29 mouse cellular contexts compared by ENCODE assay signal in genomic region chr10:24267520-24267919, GRCm38 (mm10). TPM values are rescaled to one million over a fixed set of nuclear protein-coding genes. Genes with fewer than 3 reads are reported as not detected.
DNase-seq lines count a peak whose midpoint lies in the region; ATAC-seq and TF ChIP-seq lines count a peak whose summit lies in the region.
"Had no signal": no experiment of that assay in that cellular context is flagged by ENCODE, and none has a peak within 500 bp of the region (broad histone marks: within the 10 kb centered on the region; RNA-seq: fewer than 3 reads in every experiment).

No protein-coding gene starts in this region.

- H3K9ac ChIP-seq in hindbrain, embryonic 13.5 days: no peak overlapping the region
- no peak overlapping the region for H3K9ac ChIP-seq in lung, embryonic 14.5 days
- H3K9ac ChIP-seq in liver, embryonic 11.5 days (ENCODE audit: low read depth, low read length): no peak overlapping the region
- H3K9ac ChIP-seq: embryonic facial prominence, embryonic 12.5 days; forebrain, embryonic 12.5 days; forebrain, embryonic 15.5 days; heart, embryonic 12.5 days; heart, embryonic 15.5 days; hindbrain, embryonic 12.5 days had no signal

- ATAC-seq in hindbrain, embryonic 13.5 days (ENCODE audit: low FRiP score): no peak
- ATAC-seq in lung, embryonic 14.5 days (ENCODE audit: insufficient read depth): no peak
- ATAC-seq in liver, embryonic 11.5 days (replicated peaks; ENCODE audit: low FRiP score): no peak
- ATAC-seq: CD4-positive, CD25-positive, alpha-beta regulatory T cell, adult 4 months; forebrain, embryonic 15.5 days; hindbrain, embryonic 16.5 days; inflammation-experienced regulatory T-cells, adult 6 months; intestine, embryonic 16.5 days had no signal

- H3K4me2 ChIP-seq in hindbrain, embryonic 13.5 days: no peak overlapping the region
- H3K4me2 ChIP-seq in lung, embryonic 14.5 days: no peak overlapping the region
- no peak overlapping the region for H3K4me2 ChIP-seq in liver, embryonic 11.5 days
- H3K4me2 ChIP-seq: embryonic facial prominence, embryonic 12.5 days; forebrain, embryonic 12.5 days; forebrain, embryonic 15.5 days; heart, embryonic 12.5 days; heart, embryonic 15.5 days; hindbrain, embryonic 12.5 days had no signal

- intact Hi-C loops in heart, postnatal 36 days (cut with DNase I): no loop called here

- H3K36me3 ChIP-seq in hindbrain, embryonic 10.5 days: 0 out of 2 replicates have a peak, but pooled peaks cover 3% of the 10 kb centered on the region
- H3K36me3 ChIP-seq in hindbrain, embryonic 13.5 days: no peaks in the 10 kb centered on the region
- no peaks in the 10 kb centered on the region for H3K36me3 ChIP-seq in lung, embryonic 14.5 days (ENCODE audit: insufficient read depth)
- H3K36me3 ChIP-seq in liver, embryonic 11.5 days (ENCODE audit: control insufficient read depth, insufficient read depth, low read length): no peaks in the 10 kb centered on the region
- H3K36me3 ChIP-seq: embryonic facial prominence, embryonic 12.5 days; forebrain, embryonic 12.5 days; forebrain, embryonic 15.5 days; heart, embryonic 12.5 days; heart, embryonic 15.5 days; hindbrain, embryonic 12.5 days had no signal

- H3K4me3 ChIP-seq in hindbrain, embryonic 10.5 days: no peak overlapping the region
- H3K4me3 ChIP-seq in hindbrain, embryonic 13.5 days: no peak overlapping the region
- H3K4me3 ChIP-seq in lung, embryonic 14.5 days (ENCODE audit: low read depth, low read length): no peak overlapping the region
- no peak overlapping the region for H3K4me3 ChIP-seq in liver, embryonic 11.5 days (ENCODE audit: low read depth, low read length)
- H3K4me3 ChIP-seq: embryonic facial prominence, embryonic 12.5 days; erythroblast, embryonic 14.5 days; forebrain, embryonic 12.5 days; forebrain, embryonic 15.5 days; heart, embryonic 12.5 days; heart, embryonic 15.5 days; hindbrain, embryonic 12.5 days had no signal

- 57% methylated on average over 2 of the region's 2 CpGs for WGBS in hindbrain, embryonic 10.5 days
- WGBS in hindbrain, embryonic 13.5 days: 59% methylated on average over 2 of the region's 2 CpGs
- 72% methylated on average over 2 of the region's 2 CpGs for WGBS in lung, embryonic 14.5 days
- 68% methylated on average over 2 of the region's 2 CpGs for WGBS in liver, embryonic 11.5 days

- H3K4me1 ChIP-seq in hindbrain, embryonic 10.5 days (replicated peaks): peaks cover 3% of the 10 kb centered on the region; the same call in 1 of the 2 replicates
- no peaks in the 10 kb centered on the region for H3K4me1 ChIP-seq in hindbrain, embryonic 13.5 days (replicated peaks)
- no peaks in the 10 kb centered on the region for H3K4me1 ChIP-seq in lung, embryonic 14.5 days (ENCODE audit: insufficient read depth)
- no peaks in the 10 kb centered on the region for H3K4me1 ChIP-seq in liver, embryonic 11.5 days (replicated peaks; ENCODE audit: control insufficient read depth, insufficient read depth, low read length)
- H3K4me1 ChIP-seq: forebrain, embryonic 12.5 days; forebrain, embryonic 15.5 days; heart, embryonic 12.5 days; heart, embryonic 15.5 days; hindbrain, embryonic 12.5 days had no signal

- no peak overlapping the region for H3K27ac ChIP-seq in hindbrain, embryonic 10.5 days
- no peak overlapping the region for H3K27ac ChIP-seq in hindbrain, embryonic 13.5 days
- H3K27ac ChIP-seq in lung, embryonic 14.5 days (ENCODE audit: low read depth): no peak overlapping the region
- no peak overlapping the region for H3K27ac ChIP-seq in liver, embryonic 11.5 days (ENCODE audit: low read depth, low read length)
- H3K27ac ChIP-seq: embryonic facial prominence, embryonic 12.5 days; forebrain, embryonic 12.5 days; forebrain, embryonic 15.5 days; heart, embryonic 15.5 days; hindbrain, embryonic 12.5 days had no signal

- DNase-seq in heart, adult 11 months: peak; percentile 64
- no peak for DNase-seq in heart, postnatal 36 days
- DNase-seq in hindbrain, embryonic 10.5 days (ENCODE audit: low spot score): peak; percentile 28
- DNase-seq in lung, embryonic 14.5 days: peak; percentile 59
- DNase-seq in lung, adult 18-20 months: no peak
- DNase-seq in embryo, embryonic 11 days: peak; percentile 27
- DNase-seq in liver, embryonic 11.5 days (ENCODE audit: low spot score): no peak
- DNase-seq: adrenal gland, adult 8-10 months; adrenal gland, postnatal 25 days; cerebellum, adult 11-12 months; cerebellum, adult 8-10 months; cerebellum, postnatal 10 days; cerebellum, postnatal 36 days; gastrocnemius, postnatal 25 days; kidney, adult 18-20 months had no signal

- TF ChIP-seq CTCF in lung, embryonic 14.5 days (IDR thresholded peaks at IDR 0.05; ENCODE audit: low read depth): no peak

- H3K27me3 ChIP-seq in hindbrain, embryonic 10.5 days (ENCODE audit: insufficient read depth, poor library complexity, severe bottlenecking): no peaks in the 10 kb centered on the region
- H3K27me3 ChIP-seq in hindbrain, embryonic 13.5 days: no peaks in the 10 kb centered on the region
- no peaks in the 10 kb centered on the region for H3K27me3 ChIP-seq in lung, embryonic 14.5 days (ENCODE audit: insufficient read depth, low read length)
- no peaks in the 10 kb centered on the region for H3K27me3 ChIP-seq in liver, embryonic 11.5 days (replicated peaks; ENCODE audit: control insufficient read depth, insufficient read depth, low read length)
- H3K27me3 ChIP-seq: embryonic facial prominence, embryonic 12.5 days; forebrain, embryonic 12.5 days; forebrain, embryonic 15.5 days; heart, embryonic 12.5 days; heart, embryonic 15.5 days; hindbrain, embryonic 12.5 days had no signal

- no peaks in the 10 kb centered on the region for H3K9me3 ChIP-seq in hindbrain, embryonic 10.5 days
- no peaks in the 10 kb centered on the region for H3K9me3 ChIP-seq in hindbrain, embryonic 13.5 days
- H3K9me3 ChIP-seq in lung, embryonic 14.5 days (ENCODE audit: low read depth, low read length): no peaks in the 10 kb centered on the region
- no peaks in the 10 kb centered on the region for H3K9me3 ChIP-seq in liver, embryonic 11.5 days (ENCODE audit: control insufficient read depth, low read length)
- H3K9me3 ChIP-seq: embryonic facial prominence, embryonic 12.5 days; forebrain, embryonic 12.5 days; forebrain, embryonic 15.5 days; heart, embryonic 12.5 days; heart, embryonic 15.5 days; hindbrain, embryonic 12.5 days had no signal

RNA-seq across cellular contexts. Expression of gene Moxd1, which starts 44.2 kb away (rescaled TPM):
- total RNA-seq in heart, postnatal 36 days (2021): under 1 TPM; 0.11 to 0.30 TPM
- 22.0 and 22.4 TPM in 2 replicates for polyA plus RNA-seq in hindbrain, embryonic 10.5 days (2016; fragmentation: Nextera tagmentation; extraction: Ambion mirVana)
- 8.6 and 9.6 TPM in 2 replicates for polyA plus RNA-seq in hindbrain, embryonic 13.5 days (2015; fragmentation: Nextera tagmentation; extraction: Ambion mirVana)
- polyA plus RNA-seq in lung, embryonic 14.5 days (2014; fragmentation: Nextera tagmentation; extraction: Ambion mirVana): 4.9 and 5.1 TPM in 2 replicates
- 2.3 and 2.8 TPM in 2 replicates for polyA plus RNA-seq in liver, embryonic 11.5 days (2014; fragmentation: Nextera tagmentation; extraction: Ambion mirVana)
- total RNA-seq: MEL had no signal
- polyA plus RNA-seq: C2C12; CD4-positive, CD25-positive, alpha-beta regulatory T cell, adult 4 months; erythroblast, embryonic 14.5 days; inflammation-experienced regulatory T-cells, adult 6 months had no signal

Comparison
In these comparisons a context has a peak if more than half of its experiments do, and no peak if none do; other contexts are left out.
1. DNase-seq: peak in heart, adult 11 months (single experiment), hindbrain, embryonic 10.5 days (single experiment), lung, embryonic 14.5 days (single experiment) and embryo, embryonic 11 days (single experiment); none in heart, postnatal 36 days (0 of 2), lung, adult 18-20 months (0 of 2) and liver, embryonic 11.5 days (single experiment).